ENCODE assay signal across 9 mouse cellular contexts in the genomic region with DNA sequence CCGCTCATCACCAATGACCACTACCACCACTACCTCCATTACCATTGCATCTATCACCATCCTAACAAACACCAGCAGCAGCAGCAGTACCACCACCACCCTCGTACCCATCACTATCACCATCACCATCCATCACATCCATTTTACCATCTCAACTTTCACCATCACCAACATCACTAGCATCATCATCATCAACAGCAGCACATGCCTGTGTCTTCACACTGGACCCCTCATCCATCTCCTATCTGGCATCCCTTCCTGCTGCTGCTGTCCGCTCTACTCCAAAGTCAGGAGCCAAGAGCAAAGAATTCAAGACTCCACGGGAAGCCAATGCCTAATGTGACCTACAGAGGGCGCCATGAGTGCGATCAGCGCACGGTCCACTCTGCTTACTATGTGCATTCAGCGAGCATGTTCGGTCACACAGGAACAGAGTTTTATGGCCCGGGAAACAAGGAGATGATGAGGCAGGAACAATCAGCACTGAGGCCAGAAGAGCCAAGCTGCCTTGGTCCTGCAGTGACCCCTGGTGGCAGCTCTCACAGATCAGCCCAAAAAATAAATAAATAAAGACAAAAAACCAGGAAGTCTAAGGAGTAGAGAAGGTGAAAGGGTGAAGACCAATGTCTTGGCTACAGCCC.
DNase-seq lines count a peak whose midpoint lies in the region; ATAC-seq and TF ChIP-seq lines count a peak whose summit lies in the region.
"Had no signal": no experiment of that assay in that cellular context is flagged by ENCODE, and none has a peak within 500 bp of the region (broad histone marks: within the 10 kb centered on the region; RNA-seq: fewer than 3 reads in every experiment).

No protein-coding gene starts in this region.

- peaks cover 43% of the 10 kb centered on the region for H3K4me1 ChIP-seq in kidney, embryonic 14.5 days (ENCODE audit: control insufficient read depth, insufficient read depth, low read length)
- peaks cover 5% of the 10 kb centered on the region; the same call in 1 of the 2 replicates for H3K4me1 ChIP-seq in kidney, adult 2 months (ENCODE audit: control insufficient read depth, insufficient read depth, low read length)
- H3K4me1 ChIP-seq in limb, embryonic 10.5 days = peaks cover 67% of the 10 kb centered on the region

- H3K27ac ChIP-seq in kidney, embryonic 14.5 days (ENCODE audit: low read depth, low read length) = no peak overlapping the region
- H3K27ac ChIP-seq in kidney, adult 2 months (ENCODE audit: insufficient read depth, low read depth, low read length) = no peak overlapping the region
- no peak overlapping the region for H3K27ac ChIP-seq in limb, embryonic 10.5 days

- H3K27me3 ChIP-seq in kidney, embryonic 14.5 days (ENCODE audit: control insufficient read depth, insufficient read depth, low read length) = no peaks in the 10 kb centered on the region
- no peaks in the 10 kb centered on the region for H3K27me3 ChIP-seq in kidney, adult 2 months (replicated peaks; ENCODE audit: control insufficient read depth, insufficient read depth, low read length)
- no peaks in the 10 kb centered on the region for H3K27me3 ChIP-seq in limb, embryonic 10.5 days (ENCODE audit: low read depth, poor library complexity, severe bottlenecking)
- H3K27me3 ChIP-seq: neural tube, embryonic 13.5 days had no signal

- no peak for ATAC-seq in kidney, embryonic 14.5 days (ENCODE audit: low FRiP score, low TSS enrichment)
- ATAC-seq in neutrophil, adult 5-6 weeks (ENCODE audit: extremely low read depth, insufficient number of reproducible peaks, low FRiP score, poor library complexity, severe bottlenecking) = peak; percentile 28; the same call in 1 of the 2 replicates

- no peak overlapping the region for H3K4me2 ChIP-seq in kidney, embryonic 14.5 days (replicated peaks; ENCODE audit: low read depth, low read length)
- H3K4me2 ChIP-seq: neural tube, embryonic 13.5 days had no signal

- DNase-seq in kidney, adult 11 months = peak; percentile 73
- DNase-seq in adrenal gland, adult 2 months = peak; percentile 62
- peak; percentile 72 for DNase-seq in embryo, embryonic 11 days
- DNase-seq in kidney, adult 2 months = peak; percentile 83
- peak; percentile 70 for DNase-seq in limb, embryonic 10.5 days (ENCODE audit: low spot score)
- peak; percentile 62 for DNase-seq in thymus, postnatal 14 days

- peaks cover 47% of the 10 kb centered on the region for H3K36me3 ChIP-seq in kidney, embryonic 14.5 days (ENCODE audit: control insufficient read depth, insufficient read depth, low read length)
- no peaks in the 10 kb centered on the region for H3K36me3 ChIP-seq in kidney, adult 2 months (ENCODE audit: control insufficient read depth, insufficient read depth, low read length)
- peaks cover 91% of the 10 kb centered on the region for H3K36me3 ChIP-seq in limb, embryonic 10.5 days

- TF ChIP-seq CTCF in kidney, adult 2 months (conservative IDR thresholded peaks at IDR 0.05; ENCODE audit: insufficient read depth, insufficient read length, low read depth, low read length) = peak; percentile 78

- 58% methylated on average over 11 of the region's 11 CpGs for WGBS in kidney, embryonic 14.5 days
- WGBS in kidney, adult 2 months = 42% methylated on average over 11 of the region's 11 CpGs
- 71% methylated on average over 11 of the region's 11 CpGs for WGBS in limb, embryonic 10.5 days

- H3K9ac ChIP-seq in kidney, embryonic 14.5 days (ENCODE audit: low read depth, low read length) = no peak overlapping the region
- H3K9ac ChIP-seq: neural tube, embryonic 13.5 days had no signal

- no peak for TF ChIP-seq POLR2A in kidney, adult 2 months (IDR thresholded peaks at IDR 0.05; ENCODE audit: low read depth, low read length)

- no peaks in the 10 kb centered on the region for H3K9me3 ChIP-seq in kidney, embryonic 14.5 days (ENCODE audit: control insufficient read depth, low read length)
- no peaks in the 10 kb centered on the region for H3K9me3 ChIP-seq in limb, embryonic 10.5 days (replicated peaks)
- H3K9me3 ChIP-seq: neural tube, embryonic 13.5 days had no signal

- no peak overlapping the region for H3K4me3 ChIP-seq in kidney, embryonic 14.5 days (ENCODE audit: low read length)
- no peak overlapping the region for H3K4me3 ChIP-seq in kidney, adult 2 months (ENCODE audit: insufficient read depth, low read depth, low read length)
- no peak overlapping the region for H3K4me3 ChIP-seq in limb, embryonic 10.5 days
- H3K4me3 ChIP-seq: neural tube, embryonic 13.5 days had no signal
